Mouse (Mus musculus): ENCODE measurements around the gene Gsdma2. TPM values are rescaled to one million over a fixed set of nuclear protein-coding genes. Genes with fewer than 3 reads are reported as not detected.

Gene Gsdma2
- polyA plus RNA-seq, 1 experiment from 2014 or later, result not detected

DNA sequence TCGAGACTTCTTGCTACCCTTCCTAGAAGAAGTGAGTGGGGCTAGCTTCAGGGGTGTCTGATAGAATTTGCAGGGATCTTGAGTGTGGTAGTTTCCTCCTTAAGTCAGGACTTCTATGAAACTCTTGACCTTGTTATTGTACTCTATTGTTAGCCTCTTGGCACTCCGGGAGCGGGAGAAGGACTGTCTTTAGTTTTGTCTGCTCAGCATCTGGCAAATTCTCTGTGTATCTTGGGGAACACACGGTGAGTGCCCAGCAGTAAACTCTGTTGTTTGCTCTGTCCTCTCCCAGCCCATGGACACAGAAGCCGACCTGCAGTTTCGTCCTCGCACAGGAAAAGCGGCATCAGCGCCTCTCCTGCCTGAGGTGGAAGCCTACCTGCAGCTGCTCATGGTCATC, 39.1 kb downstream of the Gsdma2 start:
- H3K4me2 ChIP-seq (replicated peaks), result no peak overlapping the region
- H3K4me3 ChIP-seq (replicated peaks), result no peak overlapping the region
- no peaks in the 10 kb centered on the region for H3K27me3 ChIP-seq
- ATAC-seq (ENCODE audit: insufficient number of reproducible peaks, low FRiP score, low TSS enrichment, low read depth), result no peak
- H3K27ac ChIP-seq (replicated peaks), result no peak overlapping the region
- peaks cover 7% of the 10 kb centered on the region for H3K4me1 ChIP-seq
- no peaks in the 10 kb centered on the region for H3K9me3 ChIP-seq (replicated peaks)
- WGBS, result 92% methylated on average over 9 of the region's 9 CpGs
- H3K36me3 ChIP-seq, result peaks cover 53% of the 10 kb centered on the region
- H3K9ac ChIP-seq, result no peak overlapping the region

GRCm38 (mm10) chr11:98686976-98687375, 40.4 kb downstream of the Gsdma2 start:
- peaks cover 7% of the 10 kb centered on the region for H3K4me1 ChIP-seq
- no peaks in the 10 kb centered on the region for H3K27me3 ChIP-seq
- no peak overlapping the region for H3K27ac ChIP-seq (replicated peaks)
- ATAC-seq (ENCODE audit: insufficient number of reproducible peaks, low FRiP score, low TSS enrichment, low read depth), result no peak
- H3K9me3 ChIP-seq (replicated peaks), result no peaks in the 10 kb centered on the region
- 96% methylated on average over 4 of the region's 4 CpGs for WGBS
- no peak overlapping the region for H3K4me2 ChIP-seq (replicated peaks)
- no peak overlapping the region for H3K4me3 ChIP-seq (replicated peaks)
- peaks cover 66% of the 10 kb centered on the region for H3K36me3 ChIP-seq
- no peak overlapping the region for H3K9ac ChIP-seq

- Histone ChIP-seq H3K9me3 (replicated peaks) (no peaks in the 10 kb centered on the region), H3K4me1 (peaks cover 7% of the 10 kb centered on the region), H3K27me3 (no peaks in the 10 kb centered on the region), H3K4me3 (replicated peaks) (no peak overlapping the region), H3K4me2 (replicated peaks) (no peak overlapping the region), H3K9ac (no peak overlapping the region), H3K36me3 (peaks cover 76% of the 10 kb centered on the region), H3K27ac (replicated peaks) (no peak overlapping the region)
- WGBS, result 84% methylated on average over 8 of the region's 8 CpGs
- no peak for ATAC-seq (ENCODE audit: insufficient number of reproducible peaks, low FRiP score, low TSS enrichment, low read depth)
These were observed 41.5 kb downstream of the Gsdma2 start for GRCm38 (mm10) chr11:98688009-98688408.

DNA sequence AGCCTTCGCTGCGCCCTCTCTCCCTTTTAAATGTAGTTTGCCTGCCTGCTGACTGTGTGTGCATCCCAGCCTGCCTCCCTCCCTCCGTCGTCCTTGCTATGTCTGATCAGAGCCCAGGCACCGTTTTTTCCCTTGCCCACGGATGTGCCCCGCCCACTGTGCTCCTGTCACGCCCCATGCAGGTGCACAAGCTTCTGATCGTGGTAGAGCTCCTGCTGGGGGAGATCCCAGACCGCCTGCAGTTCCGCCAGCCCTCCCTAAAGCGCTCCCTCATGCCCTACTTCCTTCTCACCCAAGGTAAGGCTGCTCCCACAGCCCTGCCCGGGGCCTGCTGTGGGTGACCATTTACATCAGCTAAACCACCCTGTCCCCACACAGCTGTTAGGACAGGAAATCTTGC, 46.6 kb downstream of the Gsdma2 start:
- 65% methylated on average over 13 of the region's 13 CpGs for WGBS
- Histone ChIP-seq H3K27ac (replicated peaks) (no peak overlapping the region), H3K4me3 (replicated peaks) (no peak overlapping the region), H3K27me3 (no peaks in the 10 kb centered on the region), H3K9ac (no peak overlapping the region), H3K36me3 (peaks cover 78% of the 10 kb centered on the region), H3K4me1 (no peaks in the 10 kb centered on the region), H3K4me2 (replicated peaks) (no peak overlapping the region), H3K9me3 (replicated peaks) (no peaks in the 10 kb centered on the region)
- ATAC-seq (ENCODE audit: insufficient number of reproducible peaks, low FRiP score, low TSS enrichment, low read depth), result no peak

GRCm38 (mm10) chr11:98693746-98694145, 47.2 kb downstream of the Gsdma2 start:
- Histone ChIP-seq H3K4me1 (no peaks in the 10 kb centered on the region), H3K36me3 (peaks cover 75% of the 10 kb centered on the region), H3K9ac (no peak overlapping the region), H3K4me2 (replicated peaks) (no peak overlapping the region), H3K9me3 (replicated peaks) (no peaks in the 10 kb centered on the region), H3K27ac (replicated peaks) (no peak overlapping the region), H3K27me3 (no peaks in the 10 kb centered on the region), H3K4me3 (replicated peaks) (no peak overlapping the region)
- no peak for ATAC-seq (ENCODE audit: insufficient number of reproducible peaks, low FRiP score, low TSS enrichment, low read depth)
- WGBS, result 90% methylated on average over 9 of the region's 9 CpGs

DNA sequence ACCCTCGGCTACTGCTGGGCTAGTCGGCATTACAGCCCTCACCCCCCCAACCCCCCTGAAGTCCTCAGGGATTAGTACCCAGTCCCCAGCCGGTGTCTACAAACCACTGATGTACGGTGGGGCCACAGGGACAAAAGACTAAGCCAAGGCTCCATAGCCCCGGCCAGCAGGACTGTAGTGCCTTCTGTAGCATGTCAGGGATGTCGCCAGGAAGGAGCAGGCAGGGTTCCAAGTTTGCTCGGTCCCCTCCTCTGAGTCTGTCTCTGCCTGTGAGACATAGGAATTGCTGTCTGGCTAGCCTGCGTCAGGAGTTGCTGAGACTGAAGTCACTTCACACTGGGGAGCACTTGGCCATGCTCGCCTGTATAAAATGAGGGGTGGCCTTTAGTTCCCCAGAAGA, 47.7 kb downstream of the Gsdma2 start:
- H3K4me1 ChIP-seq, result no peaks in the 10 kb centered on the region
- no peak overlapping the region for H3K27ac ChIP-seq (replicated peaks)
- 78% methylated on average over 9 of the region's 9 CpGs for WGBS
- H3K4me3 ChIP-seq (replicated peaks), result no peak overlapping the region
- ATAC-seq (ENCODE audit: insufficient number of reproducible peaks, low FRiP score, low TSS enrichment, low read depth), result no peak
- H3K4me2 ChIP-seq (replicated peaks), result no peak overlapping the region
- no peaks in the 10 kb centered on the region for H3K27me3 ChIP-seq
- H3K9me3 ChIP-seq (replicated peaks), result no peaks in the 10 kb centered on the region
- no peak overlapping the region for H3K9ac ChIP-seq
- H3K36me3 ChIP-seq, result peaks cover 72% of the 10 kb centered on the region

GRCm38 (mm10) chr11:98695408-98695807, 48.8 kb downstream of the Gsdma2 start:
- 68% methylated on average over 14 of the region's 14 CpGs for WGBS
- no peak overlapping the region for H3K4me3 ChIP-seq (replicated peaks)
- H3K27ac ChIP-seq (replicated peaks), result no peak overlapping the region
- peaks cover 61% of the 10 kb centered on the region for H3K36me3 ChIP-seq
- ATAC-seq (ENCODE audit: insufficient number of reproducible peaks, low FRiP score, low TSS enrichment, low read depth), result no peak
- no peak overlapping the region for H3K4me2 ChIP-seq (replicated peaks)
- no peaks in the 10 kb centered on the region for H3K27me3 ChIP-seq
- no peak overlapping the region for H3K9ac ChIP-seq
- peaks cover 5% of the 10 kb centered on the region; the same call in 1 of the 2 replicates for H3K4me1 ChIP-seq
- H3K9me3 ChIP-seq (replicated peaks), result no peaks in the 10 kb centered on the region

DNA sequence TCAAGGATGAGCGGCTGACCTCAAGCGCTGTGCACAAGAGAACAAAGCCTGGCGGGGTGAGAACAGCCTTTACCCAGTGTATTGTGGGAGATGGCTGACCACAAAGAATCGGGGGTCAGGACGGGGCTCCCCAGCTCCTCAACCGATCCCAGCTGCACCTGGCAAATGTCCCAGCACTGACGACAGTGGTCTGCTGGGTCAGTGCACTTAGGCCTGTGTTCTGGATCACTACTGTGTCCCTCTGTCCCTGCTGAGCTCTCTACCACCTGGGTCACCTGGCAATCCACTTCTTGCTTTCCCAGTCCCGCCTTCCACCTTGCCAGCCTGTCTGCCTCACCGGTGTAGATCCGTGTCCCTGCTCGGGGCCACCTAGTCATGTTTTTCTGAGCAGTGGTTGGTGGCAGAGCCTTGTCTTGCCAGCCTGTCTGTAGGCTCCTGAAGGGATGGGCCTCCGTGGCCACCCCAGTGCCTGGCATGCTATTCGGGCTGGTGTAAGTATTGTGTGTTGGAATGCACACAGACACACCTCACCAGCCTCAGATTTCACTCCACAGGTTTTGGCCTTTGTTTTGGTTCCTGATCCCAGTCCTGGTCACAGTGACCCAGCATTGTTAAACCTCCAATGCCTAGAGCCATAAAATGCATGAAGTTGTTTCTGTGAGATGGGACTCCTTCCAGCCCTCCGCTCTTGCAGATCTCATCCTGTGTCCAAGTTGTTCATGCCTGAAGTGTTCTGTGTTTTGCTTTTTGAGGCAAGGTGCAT, 50.1 kb downstream of the Gsdma2 start:
- Histone ChIP-seq H3K9ac (no peak overlapping the region), H3K4me2 (replicated peaks) (no peak overlapping the region), H3K4me1 (peaks cover 13% of the 10 kb centered on the region), H3K9me3 (replicated peaks) (no peaks in the 10 kb centered on the region), H3K27ac (replicated peaks) (no peak overlapping the region; the same call in 1 of the 2 replicates), H3K27me3 (no peaks in the 10 kb centered on the region), H3K4me3 (replicated peaks) (no peak overlapping the region), H3K36me3 (peaks cover 49% of the 10 kb centered on the region)
- WGBS, result 83% methylated on average over 14 of the region's 14 CpGs
- no peak for ATAC-seq (ENCODE audit: insufficient number of reproducible peaks, low FRiP score, low TSS enrichment, low read depth)

DNA sequence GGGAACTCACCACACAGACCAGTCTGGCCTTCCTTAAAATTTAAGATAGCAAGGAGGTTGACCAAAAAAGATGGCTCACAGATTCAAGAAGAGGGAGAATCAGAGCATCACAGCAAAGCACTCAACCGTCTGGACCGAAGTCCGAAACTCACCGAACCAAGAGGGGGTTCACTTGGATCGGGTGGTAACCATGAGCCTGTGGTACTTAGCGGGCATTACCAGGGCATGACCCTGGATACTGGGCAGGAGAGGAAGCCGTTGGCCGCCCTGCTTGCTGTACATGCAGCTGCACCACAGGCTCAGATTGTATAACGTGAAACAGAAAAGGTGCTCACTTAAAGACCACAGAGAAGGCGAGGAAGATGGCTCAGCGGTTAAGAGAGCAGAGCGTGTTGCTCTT, 50.7 kb downstream of the Gsdma2 start:
- Histone ChIP-seq H3K4me1 (peaks cover 14% of the 10 kb centered on the region), H3K36me3 (peaks cover 43% of the 10 kb centered on the region), H3K9me3 (replicated peaks) (no peaks in the 10 kb centered on the region), H3K4me3 (replicated peaks) (no peak overlapping the region), H3K4me2 (replicated peaks) (no peak overlapping the region), H3K9ac (no peak overlapping the region), H3K27me3 (no peaks in the 10 kb centered on the region), H3K27ac (replicated peaks) (no peak overlapping the region; the same call in 1 of the 2 replicates)
- WGBS, result 87% methylated on average over 12 of the region's 12 CpGs
- ATAC-seq (ENCODE audit: insufficient number of reproducible peaks, low FRiP score, low TSS enrichment, low read depth), result no peak

DNA sequence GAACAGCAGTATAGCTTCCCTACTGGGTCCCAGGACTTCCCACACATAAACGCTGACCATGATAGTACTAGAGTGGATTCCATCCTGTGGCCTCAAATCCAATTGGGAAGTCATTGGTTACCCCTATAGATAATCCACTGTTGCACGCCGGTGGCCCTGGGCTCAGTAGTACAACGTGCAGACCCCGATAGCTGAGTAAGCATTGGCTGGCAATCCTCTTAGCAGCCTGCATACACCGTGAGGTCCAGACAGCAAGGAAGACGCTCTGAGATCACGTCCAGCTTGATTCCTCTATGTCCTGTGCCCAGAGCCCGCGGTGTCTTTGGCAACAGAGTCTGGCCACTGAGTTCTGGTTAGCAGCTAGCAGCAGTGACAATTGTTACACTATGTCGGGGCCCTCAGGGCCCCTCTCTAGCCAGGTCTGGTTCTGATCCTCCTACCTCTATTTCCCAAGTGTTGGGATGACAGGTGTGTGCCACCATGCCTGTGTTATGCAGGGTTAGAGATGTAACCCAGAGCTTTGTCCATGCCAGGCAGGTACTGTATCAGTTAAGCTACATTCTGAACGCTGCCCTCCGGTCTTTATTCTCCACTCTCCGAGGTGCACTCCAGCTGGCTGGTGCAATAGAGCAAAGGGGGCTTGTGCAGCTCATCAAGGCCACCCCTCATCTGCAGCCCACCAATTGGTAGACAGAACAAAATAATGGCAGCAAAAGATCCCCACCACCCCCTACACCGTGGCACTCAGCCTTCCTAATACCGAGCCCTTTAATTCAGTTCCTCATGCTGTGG, 52.5 kb downstream of the Gsdma2 start:
- Histone ChIP-seq H3K36me3 (peaks cover 24% of the 10 kb centered on the region), H3K4me2 (replicated peaks) (no peak overlapping the region), H3K4me3 (replicated peaks) (no peak overlapping the region), H3K27ac (replicated peaks) (no peak overlapping the region), H3K27me3 (no peaks in the 10 kb centered on the region), H3K9me3 (replicated peaks) (no peaks in the 10 kb centered on the region), H3K4me1 (peaks cover 16% of the 10 kb centered on the region), H3K9ac (no peak overlapping the region)
- ATAC-seq (ENCODE audit: insufficient number of reproducible peaks, low FRiP score, low TSS enrichment, low read depth), result no peak
- WGBS, result 84% methylated on average over 16 of the region's 16 CpGs

DNA sequence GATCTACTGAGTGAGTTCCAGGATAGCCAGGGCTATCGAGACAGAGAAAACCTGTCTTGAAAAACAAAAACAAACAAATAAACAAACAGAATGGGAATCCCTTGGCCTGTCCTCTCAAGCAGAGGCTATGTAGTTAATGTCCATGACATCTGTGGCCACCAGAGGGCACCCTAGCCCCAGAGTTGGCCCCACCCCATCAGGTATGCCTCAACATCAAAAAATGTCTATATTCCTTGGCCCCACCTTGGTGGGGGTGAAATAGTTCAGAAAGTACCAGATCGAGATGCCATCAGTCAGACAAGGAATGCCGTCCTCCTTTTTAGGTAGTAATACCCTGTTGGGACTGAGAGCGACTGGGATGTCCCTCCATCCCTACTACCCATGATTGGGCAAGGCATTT, 53.4 kb downstream of the Gsdma2 start:
- Histone ChIP-seq H3K27me3 (no peaks in the 10 kb centered on the region), H3K36me3 (peaks cover 22% of the 10 kb centered on the region), H3K4me2 (replicated peaks) (no peak overlapping the region), H3K4me3 (replicated peaks) (no peak overlapping the region), H3K9me3 (replicated peaks) (no peaks in the 10 kb centered on the region), H3K27ac (replicated peaks) (no peak overlapping the region), H3K4me1 (peaks cover 16% of the 10 kb centered on the region), H3K9ac (no peak overlapping the region)
- ATAC-seq (ENCODE audit: insufficient number of reproducible peaks, low FRiP score, low TSS enrichment, low read depth), result no peak
- 40% methylated on average over 4 of the region's 4 CpGs for WGBS

Measured in embryonic facial prominence, embryonic 15.5 days (tissue).